Mouse (Mus musculus) v-Abl transformed pro-B cells (cell line): ENCODE data around the gene Cblb.

Experiments
- in situ Hi-C, 2 experiments: fragments of 400-800 bp; cut with MboI; formaldehyde crosslinking; loops; one replicate each; pipeline ENCODE4 v1.15.1; 2025; ENCODE audit not compliant: unreplicated experiment in 2 of 2

Gene Cblb

DNA sequence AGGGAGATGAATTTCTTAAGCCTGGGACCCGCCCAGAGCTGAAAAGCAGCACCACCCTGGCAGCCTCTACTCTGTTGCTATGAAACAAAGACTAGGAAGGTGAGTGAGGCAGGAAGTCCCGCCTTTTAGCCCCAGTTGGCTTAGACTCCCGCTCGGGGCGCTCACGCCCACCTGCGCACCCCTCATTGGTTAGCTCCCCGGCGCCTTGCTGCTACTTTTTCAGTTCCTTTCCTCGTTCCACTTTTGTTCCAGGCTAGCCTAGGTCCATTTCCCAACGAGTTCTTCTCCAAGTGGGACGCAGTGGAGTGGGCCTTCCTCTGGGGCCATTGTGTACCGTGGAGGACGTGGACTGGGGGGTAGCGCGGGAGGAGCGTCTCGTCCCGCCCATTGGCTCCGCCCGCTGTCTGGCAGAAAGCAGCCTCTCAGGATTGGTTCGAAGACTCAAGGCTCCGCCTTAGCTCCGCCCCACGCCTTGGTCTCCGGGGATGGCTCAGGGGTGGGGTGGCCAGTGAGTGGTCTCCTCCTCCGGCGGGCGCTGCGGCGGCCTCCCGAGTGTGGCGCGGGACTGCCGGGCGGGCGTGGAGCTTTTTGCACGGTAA is at the start of gene Cblb:
Gene Cblb (plus strand): TSS at position 135 of the 599 bp plus-strand sequence.
- in situ Hi-C loops = loop anchor here in 1 of 2 experiments (10.0 kb wide), 1 partner anchor 716 kb away; no protein-coding TSS in a partner anchor

DNA sequence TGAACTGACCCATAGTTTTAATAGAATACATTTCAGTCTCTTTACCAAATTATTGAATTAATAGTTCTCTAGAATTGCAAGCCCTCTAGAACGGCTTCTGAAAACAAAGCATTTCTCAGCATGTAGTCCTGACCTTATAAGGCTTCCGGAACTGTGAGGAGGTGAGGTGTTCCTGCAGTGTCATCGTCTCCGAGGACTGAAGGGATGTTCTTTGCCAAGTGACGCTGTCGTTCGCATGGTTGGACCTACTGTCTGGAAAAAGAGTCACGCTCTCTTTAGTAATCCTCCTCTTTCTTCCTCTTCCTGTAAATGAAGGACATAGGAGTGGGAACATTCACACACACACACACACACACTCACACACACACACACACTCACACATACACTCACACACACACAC is 45.6 kb upstream of the Cblb start:
- in situ Hi-C loops = no loop called here

DNA sequence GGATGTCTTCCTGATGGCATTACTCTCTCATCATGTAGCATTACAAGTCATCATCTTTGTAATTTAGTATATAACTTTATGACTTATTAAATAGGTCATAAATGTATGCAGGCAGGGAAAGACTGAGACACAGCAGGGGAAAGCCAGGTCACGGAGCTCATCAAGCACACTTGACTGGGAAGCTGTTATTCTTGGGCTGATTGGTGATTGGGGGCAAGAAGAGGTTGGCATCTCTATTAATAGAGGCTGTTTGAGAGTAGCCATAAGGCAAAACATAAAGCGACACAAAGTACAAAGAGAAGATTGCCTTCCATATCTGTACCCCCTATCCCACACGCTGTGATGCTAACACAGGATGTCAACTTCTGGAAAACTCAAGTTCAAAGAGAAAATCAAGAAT is 44.8 kb upstream of the Cblb start:
- in situ Hi-C loops = no loop called here

DNA sequence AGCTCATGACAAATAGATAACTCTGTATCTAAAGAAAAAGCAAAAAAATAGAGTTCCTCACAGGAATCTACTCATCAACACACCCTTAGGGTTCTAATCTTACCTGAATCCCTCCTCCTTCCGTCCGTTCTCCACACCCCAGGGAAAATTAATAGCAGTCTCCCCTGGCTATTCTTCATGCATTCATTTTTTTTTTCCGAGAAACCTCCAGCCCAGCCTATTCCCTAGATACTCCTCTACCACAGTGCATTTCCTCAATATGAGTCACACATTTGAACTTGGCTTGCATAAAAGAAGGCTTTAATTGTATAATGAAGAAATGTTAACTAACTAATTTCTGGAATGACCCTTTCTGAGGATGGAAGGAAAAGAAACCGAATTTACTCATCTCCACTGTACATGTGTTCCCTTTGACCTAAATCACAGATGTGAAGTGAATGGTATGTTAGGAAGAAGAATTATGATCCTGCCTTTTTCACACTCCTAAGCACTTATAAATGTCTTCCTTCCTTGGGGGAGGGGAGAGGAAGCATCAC is 43.9 kb upstream of the Cblb start:
- in situ Hi-C loops = no loop called here

DNA sequence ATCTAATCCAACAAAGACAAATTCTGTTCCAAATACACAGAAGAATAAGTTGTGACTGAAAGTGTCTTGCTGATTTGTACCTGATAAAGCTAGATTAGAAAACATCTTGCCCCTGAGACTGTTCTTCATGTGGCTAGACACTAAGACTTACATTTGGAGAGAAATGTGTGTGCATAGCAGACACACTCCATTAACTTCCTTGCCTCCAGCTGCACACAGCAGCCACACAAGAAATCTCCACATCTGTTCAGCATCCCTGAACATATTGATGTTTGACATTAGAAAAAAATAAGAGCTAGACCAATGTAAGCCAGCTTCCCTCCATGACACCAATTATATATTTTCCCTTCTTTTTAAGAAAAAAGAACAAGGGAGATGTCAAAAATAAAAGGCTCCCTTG is 43.0 kb upstream of the Cblb start:
- in situ Hi-C loops = no loop called here

DNA sequence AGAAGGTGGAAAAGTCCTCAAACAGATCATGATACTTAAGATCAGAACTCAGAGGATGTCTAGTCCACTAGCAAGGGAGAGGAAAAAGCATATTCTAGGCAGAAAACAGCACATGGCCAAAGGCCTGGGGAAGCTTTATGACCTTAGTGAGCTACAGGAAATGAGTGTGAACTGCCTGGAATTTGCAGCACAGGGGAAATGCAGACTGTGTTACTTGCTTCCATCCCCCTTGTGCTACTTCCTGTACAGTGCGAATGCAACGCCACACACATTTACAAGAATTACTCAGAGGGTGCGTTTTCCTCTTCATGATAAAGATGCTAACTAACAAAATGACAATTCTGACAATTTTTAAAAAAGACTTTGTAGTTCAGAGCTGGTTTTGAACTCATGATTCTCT is 41.8 kb upstream of the Cblb start:
- in situ Hi-C loops = no loop called here

DNA sequence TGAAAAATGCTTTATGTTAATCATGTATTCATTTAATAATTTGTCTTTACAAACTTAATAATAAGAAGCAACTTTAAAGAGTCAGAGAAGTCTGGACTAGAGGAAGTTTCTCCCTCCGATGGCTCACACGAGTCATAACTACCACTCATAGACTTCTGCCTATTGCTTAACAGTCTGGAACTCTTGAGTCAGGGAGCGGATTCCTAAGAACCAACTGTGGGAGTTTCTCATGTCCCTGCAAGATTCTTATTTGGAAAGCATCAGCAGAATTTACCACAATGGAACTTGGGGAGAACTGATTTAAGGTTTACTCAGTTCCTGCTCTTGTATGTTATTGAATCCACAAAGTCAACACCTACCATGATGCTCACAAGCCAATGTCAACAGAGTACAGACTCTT is 31.0 kb upstream of the Cblb start:
- in situ Hi-C loops = no loop called here

DNA sequence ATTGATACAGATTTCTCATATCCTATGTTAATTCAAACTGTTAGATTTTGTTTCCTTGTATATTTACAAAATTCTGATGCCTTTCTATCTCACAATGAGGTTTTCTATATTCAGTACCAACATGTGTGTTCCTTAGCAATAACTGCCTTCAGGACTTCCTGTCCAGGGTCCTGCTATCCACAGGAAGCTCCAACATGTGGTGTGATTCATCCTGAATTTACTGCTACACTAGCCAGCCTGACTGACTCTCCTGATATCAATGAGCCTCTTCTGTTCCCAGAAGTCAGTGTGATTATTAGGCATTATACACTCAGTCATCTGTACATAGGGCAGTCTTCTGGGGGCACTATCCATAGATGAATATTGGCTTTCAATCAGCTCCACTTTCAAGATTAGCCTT is 30.2 kb upstream of the Cblb start:
- in situ Hi-C loops = no loop called here

DNA sequence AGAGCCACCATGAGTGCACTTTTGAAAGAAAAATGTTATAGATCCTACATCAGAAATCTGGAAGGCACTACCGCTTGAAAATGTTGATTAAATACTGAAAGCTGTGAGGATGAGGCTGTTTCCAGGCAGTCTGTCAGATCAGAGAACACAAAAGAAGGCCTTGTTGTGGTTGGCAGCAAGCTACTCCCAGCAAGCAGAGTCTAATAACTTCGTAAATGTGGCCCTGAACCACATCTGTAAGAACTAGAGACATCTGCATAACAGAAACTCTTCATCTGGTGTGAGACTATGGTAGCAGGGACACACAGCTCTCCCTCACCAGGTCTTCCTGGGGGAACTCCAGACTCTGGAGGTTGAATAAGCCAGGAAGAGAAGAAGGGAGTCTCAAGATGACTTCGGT is 24.0 kb upstream of the Cblb start:
- in situ Hi-C loops = no loop called here

DNA sequence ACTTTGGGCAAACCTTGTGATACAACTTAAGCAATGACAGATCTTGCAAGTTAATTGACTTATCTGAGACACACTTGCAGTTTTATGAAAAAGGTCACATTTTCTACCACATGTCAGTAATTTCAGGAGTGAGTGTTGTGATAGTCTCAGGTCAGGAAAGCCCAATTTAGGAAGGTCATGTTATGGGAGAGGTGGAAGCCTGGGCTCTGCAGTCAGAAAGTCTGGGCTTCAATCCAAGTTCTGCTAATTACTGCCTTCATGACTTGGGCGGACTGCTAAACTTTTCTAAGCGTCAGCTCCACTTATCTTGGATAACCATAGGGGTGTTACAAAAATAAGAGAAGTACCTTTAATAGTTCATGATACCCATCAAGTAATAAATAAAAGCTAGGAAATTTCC is 22.6 kb upstream of the Cblb start:
- in situ Hi-C loops = no loop called here

DNA sequence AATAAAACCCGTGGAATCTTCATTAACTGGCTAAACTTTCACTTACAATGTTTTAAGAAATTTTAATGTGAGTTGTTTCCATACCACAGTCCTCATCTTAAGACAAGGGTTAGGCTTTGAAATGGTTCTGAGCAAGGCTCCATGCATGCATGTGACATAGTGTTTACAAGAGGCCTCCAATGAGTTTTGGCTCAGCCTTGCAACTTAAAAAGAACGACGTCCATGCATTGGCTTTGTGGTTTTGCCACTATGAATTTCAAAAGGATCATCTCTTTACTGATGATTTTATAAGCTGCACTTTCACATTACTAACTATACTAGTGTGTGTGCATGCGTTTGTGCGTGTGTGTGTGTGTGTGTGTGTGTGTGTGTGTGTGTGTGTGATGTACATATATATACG is 21.6 kb upstream of the Cblb start:
- in situ Hi-C loops = no loop called here

DNA sequence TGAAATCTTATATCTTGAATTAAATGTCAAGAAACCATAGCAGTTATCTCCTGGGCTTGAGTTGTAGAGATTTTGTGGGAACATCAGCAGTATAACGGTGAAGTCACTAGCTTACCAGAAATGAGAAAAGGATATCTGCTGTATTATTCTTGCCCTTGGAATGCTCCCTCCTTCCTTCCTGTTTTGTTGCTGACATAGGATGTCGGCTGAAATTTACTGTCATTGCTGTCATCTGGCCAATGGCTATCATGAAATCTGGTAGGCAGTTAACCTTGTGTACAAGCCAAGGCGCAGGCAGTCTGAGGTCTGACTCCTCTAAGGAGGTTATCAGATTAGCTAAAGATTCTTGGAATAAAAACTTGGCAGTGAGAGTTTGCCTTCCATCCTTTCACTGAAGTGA is 18.0 kb upstream of the Cblb start:
- in situ Hi-C loops = no loop called here

DNA sequence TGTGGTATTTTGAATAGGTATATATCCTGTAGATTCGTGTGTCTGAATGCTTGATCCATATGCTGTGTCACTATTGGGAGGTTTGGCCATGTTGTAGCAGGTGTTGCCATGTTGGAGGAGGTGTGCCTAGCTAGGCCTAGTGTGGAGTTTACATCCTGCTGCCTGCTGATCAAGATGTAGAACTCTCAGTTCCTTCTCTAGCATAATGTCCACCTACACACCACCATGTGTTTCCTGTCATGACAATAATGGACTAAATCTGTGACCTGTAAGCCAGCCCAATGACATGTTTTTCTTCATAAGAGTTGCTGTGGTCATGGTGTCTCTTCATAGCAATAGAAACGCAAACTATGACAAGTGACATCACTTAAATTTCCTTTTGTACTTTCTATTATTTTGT is 17.2 kb upstream of the Cblb start:
- in situ Hi-C loops = no loop called here

DNA sequence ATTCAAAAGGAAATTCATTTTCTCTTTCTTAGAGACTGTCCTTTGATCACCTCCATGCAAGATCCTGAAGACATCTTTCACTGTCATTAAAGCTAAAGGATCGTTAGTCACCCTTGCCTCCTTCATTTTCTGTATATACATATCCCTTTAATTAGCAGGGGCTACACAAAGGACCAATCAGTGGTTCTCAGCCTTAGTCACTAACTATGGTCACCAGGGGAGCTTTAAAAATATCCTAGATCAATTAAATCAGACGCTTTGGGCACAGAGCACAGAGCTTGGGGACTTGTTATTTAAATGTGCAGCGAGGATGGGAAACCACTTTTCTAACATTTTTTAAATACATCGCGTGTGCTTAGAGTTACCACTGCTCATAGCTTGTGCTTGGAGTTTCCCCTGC is 7.6 kb upstream of the Cblb start:
- in situ Hi-C loops = no loop called here

DNA sequence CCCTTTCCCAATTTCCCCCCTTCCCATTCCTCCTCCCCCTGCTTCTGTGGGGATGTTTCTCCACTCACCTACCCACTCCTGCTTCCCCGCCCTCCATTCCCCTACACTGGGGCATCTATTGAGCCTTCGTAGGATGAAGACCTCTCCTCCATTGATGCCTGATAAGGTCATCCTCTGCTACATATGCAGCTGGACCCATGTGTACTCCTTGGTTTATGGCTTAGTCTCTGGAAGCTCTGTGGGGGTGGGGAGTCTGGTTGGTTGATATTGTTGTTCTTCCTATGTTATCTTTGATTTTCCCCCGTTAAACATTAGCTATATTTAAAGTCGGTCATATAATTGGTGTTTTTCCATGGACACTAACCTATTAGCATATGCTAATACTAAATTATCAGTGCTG is 3.7 kb upstream of the Cblb start:
- in situ Hi-C loops = no loop called here

DNA sequence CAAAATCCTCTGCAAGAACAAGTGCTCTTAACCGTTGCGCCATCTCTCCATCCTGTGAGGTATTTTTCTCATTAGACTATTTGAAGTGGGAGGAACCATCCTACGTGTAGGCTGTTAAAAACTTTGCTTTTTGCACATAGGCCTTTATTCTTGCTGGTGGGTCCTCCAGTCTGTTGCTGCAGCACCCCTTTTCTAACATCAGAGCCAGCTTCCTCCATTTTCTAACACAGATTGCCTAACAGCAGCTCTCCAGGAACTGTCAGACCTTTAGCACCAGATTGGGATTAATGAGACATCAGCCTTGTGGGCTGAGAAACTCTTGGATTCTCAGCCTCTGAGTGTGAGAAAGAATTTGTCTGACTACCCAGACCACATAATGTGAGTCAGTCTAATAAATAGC is 2.0 kb upstream of the Cblb start:
- in situ Hi-C loops = no loop called here

DNA sequence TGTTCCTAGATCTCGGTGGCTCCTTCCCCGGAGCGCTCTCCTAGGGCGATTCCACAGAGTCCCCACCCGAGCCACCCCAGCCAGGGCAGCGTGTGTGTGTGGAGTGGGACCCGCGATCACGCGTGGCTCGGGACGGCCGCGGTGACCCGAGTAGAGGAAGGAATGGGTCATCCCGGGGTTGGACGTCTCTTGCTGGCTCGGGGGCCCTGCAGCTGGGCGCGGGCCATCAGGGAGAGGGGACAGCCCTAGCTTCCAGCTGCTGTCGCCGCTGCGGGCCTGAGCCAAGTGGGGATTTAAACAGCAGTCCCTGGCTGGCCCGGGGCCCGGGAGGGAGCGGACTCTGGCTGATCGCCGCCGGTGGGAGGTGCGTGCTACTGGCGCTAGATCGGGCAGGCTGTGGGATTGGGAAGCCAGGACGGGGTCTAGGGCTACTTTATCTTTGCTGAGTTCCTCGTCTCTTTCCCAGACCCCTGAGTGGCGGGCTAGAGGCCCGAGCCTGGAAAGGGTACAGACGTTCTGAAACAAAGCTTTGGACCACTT is 757 bp downstream of the Cblb start:
- in situ Hi-C loops = loop anchor here in 1 of 2 experiments (10.0 kb wide), 1 partner anchor 717 kb away; no protein-coding TSS in a partner anchor

DNA sequence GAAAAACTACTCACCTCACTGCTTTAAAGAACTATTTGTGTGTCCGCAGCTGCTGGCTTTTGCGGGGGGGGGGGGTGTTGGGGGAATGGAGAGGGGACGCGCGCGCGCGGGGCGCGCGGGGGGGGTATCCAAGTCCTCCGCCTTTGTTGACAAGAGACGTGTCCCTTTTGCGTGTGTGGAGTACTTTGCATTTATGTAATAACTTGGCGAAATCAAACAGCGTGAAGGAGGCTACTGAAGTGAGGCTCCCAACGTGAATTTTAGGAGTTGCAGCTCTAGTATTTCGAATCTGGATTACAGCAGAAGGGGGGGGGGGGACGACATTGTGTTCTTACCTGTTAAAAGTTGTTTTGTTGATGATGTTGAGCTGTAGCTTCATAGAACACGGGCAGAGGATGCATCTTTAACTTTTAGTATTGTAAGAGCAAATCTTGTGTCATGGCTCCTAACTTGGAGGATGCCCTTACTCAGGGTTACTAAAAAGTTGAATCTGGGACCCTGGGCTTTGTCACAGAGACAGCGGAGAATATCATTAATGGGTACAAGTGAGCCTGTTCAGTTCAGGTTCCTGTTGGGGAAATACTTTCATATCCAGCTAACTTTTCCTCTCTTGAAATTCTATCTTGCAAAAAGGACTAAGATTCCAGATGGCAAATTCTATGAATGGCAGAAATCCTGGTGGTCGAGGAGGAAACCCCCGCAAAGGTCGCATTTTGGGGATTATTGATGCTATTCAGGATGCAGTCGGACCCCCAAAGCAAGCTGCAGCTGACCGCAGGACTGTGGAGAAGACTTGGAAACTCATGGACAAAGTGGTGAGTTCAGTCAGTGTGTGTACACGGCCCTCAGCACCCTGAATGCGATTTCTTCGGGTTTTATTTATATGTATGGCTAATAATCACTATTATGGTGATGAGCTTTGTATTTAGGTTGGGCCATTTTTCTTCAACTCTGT is 1.6 kb downstream of the Cblb start:
- in situ Hi-C loops = loop anchor here in 1 of 2 experiments (10.0 kb wide), 1 partner anchor 718 kb away; no protein-coding TSS in a partner anchor

DNA sequence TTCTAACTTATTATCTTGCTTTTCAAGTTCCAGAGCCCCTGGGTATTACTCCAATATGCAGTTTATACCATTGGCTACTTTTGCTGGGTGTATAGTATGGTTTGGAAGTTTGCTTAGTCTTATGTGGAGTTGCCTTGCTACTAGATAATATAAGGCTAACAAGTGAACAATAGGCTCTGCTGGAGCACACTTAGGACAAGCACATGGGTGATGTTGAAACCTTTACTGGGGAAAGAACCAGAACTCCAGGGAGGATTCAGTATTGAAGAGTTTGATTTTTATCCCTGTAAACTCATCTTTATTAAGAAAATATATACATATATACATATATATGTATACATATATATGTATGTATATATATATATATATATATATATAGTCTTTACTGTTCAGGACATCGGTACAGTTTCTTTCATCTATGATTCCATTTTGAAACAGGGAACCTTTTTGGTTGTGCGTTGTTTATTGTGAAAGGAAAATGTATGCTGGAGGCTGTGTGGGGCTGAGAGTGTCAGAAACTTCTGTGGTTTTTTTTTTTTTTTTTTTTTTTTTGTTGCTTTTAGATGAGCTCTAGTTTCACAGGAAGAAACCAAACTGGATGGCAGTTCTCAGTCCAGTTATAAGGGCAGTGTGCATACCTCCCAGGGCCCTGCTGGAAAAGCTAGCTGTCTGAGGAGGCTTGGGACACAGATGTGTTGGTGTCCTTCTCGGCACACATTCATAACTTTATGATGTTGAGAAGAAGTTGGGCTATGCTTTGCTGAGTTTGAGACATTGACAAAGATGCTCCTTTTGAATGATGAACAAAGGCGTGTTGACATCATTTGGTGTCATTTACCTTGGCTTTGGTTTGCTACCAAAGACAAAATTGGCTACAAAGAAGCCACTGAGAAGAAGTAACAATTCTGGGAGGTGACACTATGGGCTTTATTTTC is 2.6 kb downstream of the Cblb start:
- in situ Hi-C loops = loop anchor here in 1 of 2 experiments (10.0 kb wide), 1 partner anchor 719 kb away; no protein-coding TSS in a partner anchor

DNA sequence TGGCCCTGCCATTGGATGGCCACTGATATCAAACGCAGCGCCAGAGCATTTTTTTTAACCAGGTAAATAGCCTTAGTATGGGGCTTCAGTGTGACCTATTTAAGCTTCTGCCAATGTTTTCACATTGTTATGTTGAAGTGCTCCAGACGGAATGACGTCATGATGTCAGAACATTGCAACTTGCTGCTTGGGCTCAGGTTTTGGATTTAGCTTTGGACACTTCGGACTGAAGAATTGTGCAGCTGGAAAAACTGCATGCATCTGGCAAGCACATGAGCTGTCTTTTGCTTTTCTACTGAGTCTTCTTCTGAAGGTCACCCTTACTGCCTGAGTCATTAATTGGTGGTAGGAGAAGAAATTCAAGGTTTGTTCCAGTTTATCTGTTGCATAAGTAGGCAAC is 3.3 kb downstream of the Cblb start:
- in situ Hi-C loops = loop anchor here in 1 of 2 experiments (10.0 kb wide), 1 partner anchor 720 kb away; no protein-coding TSS in a partner anchor
